Mouse (Mus musculus): ENCODE results near the gene Lcn2. TPM values are rescaled to one million over a fixed set of nuclear protein-coding genes. Genes with fewer than 3 reads are reported as not detected.
A peak's percentile ranks its signal among the peaks of the same experiment; 100 is the strongest.
"Not testable (repeated sequence)": the region's sequence is repeated elsewhere in the genome, so short reads cannot be mapped to it uniquely, and the experiment has no call there.

The Lcn2 gene
- total RNA-seq, 2 experiments from 2014 or later = 2.6 to 4.7 TPM

- intact Hi-C loops (cut with DNase I; ENCODE audit: low total_unique reads) = no loop called here
- DNase-seq = no peak
Observed at GRCm38 (mm10) chr2:32380001-32380500, 8.0 kb downstream of the Lcn2 start.

DNA sequence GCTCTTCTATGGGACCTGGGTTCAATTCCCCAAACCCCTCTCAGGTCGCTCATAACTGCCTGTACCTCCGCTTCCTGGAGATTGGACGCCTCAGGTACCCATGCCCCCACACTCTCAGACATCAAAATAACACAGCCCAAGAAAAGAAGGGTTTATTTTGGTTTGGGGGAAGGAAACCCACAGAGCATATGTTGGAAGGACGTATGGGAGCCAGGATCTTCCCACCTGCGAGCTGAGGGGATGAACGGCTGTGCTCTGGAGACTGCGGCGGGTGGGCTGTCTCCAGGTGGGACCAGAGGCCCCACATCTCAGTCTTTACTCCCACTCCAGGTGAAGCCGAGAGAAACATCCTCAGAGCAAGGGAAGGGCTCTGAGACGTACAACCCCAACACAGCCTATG is 11.1 kb downstream of the Lcn2 start:
- intact Hi-C loops (cut with DNase I; ENCODE audit: low total_unique reads) = no loop called here
- no peak for DNase-seq

- no peak for DNase-seq
- intact Hi-C loops (cut with DNase I; ENCODE audit: low total_unique reads) = no loop called here
Observed at GRCm38 (mm10) chr2:32375317-32375940, 12.6 kb downstream of the Lcn2 start.

GRCm38 (mm10) chr2:32374191-32374590 is 13.9 kb downstream of the Lcn2 start:
- intact Hi-C loops (cut with DNase I; ENCODE audit: low total_unique reads) = no loop called here
- peak; percentile 59 for DNase-seq

GRCm38 (mm10) chr2:32367315-32367714 is 20.7 kb downstream of the Lcn2 start:
- intact Hi-C loops (cut with DNase I; ENCODE audit: low total_unique reads) = no loop called here
- no peak for DNase-seq

GRCm38 (mm10) chr2:32364121-32364520 is 23.9 kb downstream of the Lcn2 start:
- intact Hi-C loops (cut with DNase I; ENCODE audit: low total_unique reads) = no loop called here
- no peak for DNase-seq

DNA sequence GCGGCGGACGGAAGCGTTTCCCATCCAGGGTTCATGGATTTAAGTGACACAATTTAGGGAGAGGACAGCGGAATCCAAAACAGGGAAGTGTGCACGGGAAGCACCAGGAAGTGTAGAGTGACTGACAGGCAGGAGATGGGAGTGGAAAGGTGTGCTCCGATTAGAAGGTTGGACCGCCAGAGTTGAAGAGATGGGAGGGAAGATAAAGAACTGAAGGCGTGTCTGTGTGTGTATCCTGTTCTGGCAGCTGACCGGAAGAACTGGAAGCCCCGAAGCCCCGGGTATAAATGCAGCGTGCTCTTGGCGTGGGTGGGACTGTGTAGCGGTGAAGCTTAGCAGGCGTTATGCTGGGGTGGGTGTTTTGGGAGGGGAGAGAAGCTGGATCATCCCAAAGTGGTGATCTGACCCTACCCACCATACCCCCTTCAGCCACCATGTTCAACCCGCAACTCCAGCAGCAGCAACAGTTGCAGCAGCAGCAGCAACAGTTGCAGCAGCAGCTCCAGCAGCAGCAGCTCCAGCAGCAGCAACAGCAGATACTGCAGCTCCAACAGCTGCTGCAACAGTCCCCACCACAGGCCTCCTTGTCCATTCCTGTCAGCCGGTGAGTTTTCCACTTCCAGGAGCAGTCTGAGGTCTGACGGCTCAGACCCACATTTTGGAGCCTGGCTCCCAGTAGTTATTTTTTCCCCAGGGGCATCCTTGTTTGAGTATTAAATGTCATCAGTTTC is 24.5 kb downstream of the Lcn2 start:
- intact Hi-C loops (cut with DNase I; ENCODE audit: low total_unique reads) = no loop called here
- no peak for DNase-seq

GRCm38 (mm10) chr2:32362817-32363340 is 25.2 kb downstream of the Lcn2 start:
- intact Hi-C loops (cut with DNase I; ENCODE audit: low total_unique reads) = no loop called here
- peak; percentile 90 for DNase-seq

DNA sequence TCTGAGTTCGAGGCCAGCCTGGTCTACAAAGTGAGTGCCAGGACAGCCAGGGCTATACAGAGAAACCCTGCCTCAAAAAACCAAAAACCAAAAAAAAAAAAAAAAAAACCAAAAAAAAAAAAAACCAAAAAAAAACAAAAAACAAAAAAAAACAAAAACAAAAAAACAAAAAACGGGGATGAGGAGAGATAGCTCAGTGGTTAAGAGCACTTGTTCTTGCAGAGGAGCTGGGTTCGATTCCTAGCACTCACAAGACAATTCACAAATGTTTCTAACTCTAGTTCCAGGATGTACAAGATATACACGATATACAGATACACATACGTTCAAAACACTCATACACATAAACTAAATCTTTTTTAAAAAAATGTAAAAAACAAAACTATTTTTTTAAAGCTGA is 25.8 kb downstream of the Lcn2 start:
- DNase-seq; intact Hi-C loops (cut with DNase I; ENCODE audit: low total_unique reads): not testable (repeated sequence)

- intact Hi-C loops (cut with DNase I; ENCODE audit: low total_unique reads) = no loop called here
- DNase-seq = peak; percentile 67
Observed at GRCm38 (mm10) chr2:32361437-32361836, 26.6 kb downstream of the Lcn2 start.

DNA sequence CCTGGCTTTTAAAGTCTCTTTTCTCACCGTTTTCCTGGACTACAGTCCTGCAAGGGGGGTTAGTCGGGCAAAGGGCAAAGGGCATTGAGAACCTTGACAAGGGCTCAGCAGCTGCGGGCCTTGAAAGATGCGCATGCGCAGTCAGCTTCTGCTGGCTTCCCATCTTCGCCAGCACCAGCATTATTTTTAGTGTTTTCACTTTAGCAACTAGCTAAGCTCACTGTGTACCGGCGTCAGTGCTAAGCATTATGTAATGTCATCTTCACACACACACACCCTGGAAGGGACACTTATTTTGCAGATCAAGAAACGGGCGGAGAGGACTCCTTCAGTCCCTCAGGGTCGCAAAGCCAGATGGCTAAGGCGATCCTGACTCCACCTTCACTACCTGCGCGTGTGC is 27.3 kb downstream of the Lcn2 start:
- DNase-seq = peak; percentile 72
- intact Hi-C loops (cut with DNase I; ENCODE audit: low total_unique reads) = no loop called here

DNA sequence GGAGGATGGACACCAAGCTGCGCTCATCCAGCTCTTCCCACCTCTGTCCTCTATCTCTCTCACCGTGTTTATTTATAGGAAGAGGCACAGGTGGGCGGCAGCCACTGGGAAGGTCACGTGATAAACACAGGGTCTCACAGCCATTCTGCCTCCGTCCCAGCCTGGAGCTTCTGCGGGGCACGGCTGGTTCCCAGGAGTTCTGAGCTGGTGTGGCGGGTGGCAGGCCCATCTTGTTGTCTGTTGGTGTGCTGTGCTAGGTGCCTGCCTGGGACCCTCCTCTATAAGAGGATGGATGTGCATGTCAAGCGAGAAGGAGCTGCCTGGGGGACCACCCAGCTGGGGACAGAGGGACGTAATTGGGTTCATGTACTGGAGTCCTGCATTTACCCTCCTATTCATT is 29.7 kb downstream of the Lcn2 start:
- intact Hi-C loops (cut with DNase I; ENCODE audit: low total_unique reads) = no loop called here
- DNase-seq = no peak

- intact Hi-C loops (cut with DNase I; ENCODE audit: low total_unique reads) = no loop called here
- no peak for DNase-seq
Observed at GRCm38 (mm10) chr2:32357710-32358109, 30.3 kb downstream of the Lcn2 start.

DNA sequence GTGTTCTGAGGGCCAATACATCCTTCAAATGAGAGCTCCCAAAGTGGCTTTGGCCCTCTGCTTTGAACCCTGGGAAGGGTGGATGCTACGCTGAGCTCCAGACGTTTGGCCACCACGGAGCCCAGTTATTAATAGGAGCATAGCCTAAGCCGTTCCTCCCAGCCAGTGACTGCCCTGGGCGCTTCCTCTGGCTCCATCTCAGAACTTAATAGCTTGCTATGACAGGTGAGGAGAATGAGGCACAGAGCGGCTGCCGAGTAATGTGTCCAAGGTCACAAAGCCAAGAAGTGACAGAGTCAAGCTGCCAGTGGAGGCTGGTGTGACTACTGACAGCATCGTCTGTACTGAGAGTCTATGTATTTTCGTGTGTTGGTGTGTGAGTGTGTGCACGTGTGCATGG is 31.8 kb downstream of the Lcn2 start:
- intact Hi-C loops (cut with DNase I; ENCODE audit: low total_unique reads) = no loop called here
- DNase-seq = peak; percentile 42

- DNase-seq = no peak
- intact Hi-C loops (cut with DNase I; ENCODE audit: low total_unique reads) = loop anchor here (5.0 kb wide), 1 partner anchor 47 kb away; no protein-coding TSS in a partner anchor
Observed at GRCm38 (mm10) chr2:32354336-32354895, 33.6 kb downstream of the Lcn2 start.

DNA sequence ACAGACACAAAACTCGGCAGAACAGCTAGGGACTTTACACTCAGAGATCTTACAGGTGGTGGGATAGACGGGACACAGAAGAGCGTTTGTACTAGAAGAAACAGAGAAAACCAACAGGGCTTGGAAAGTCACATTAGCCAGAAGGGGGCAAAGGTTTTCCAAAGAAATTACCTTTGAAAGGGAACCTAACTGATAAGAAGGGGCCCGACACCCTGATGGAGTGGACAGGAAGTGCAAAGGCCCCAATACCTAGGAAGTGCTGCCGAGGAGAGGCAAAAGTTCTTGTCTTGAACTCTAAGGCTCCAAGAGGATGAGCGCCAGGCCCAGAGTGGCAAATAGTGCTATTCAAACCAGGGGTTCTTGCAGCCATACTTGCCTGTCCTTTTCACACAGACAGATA is 34.2 kb downstream of the Lcn2 start:
- DNase-seq = no peak
- intact Hi-C loops (cut with DNase I; ENCODE audit: low total_unique reads) = loop anchor here (5.0 kb wide), 1 partner anchor 47 kb away; no protein-coding TSS in a partner anchor

- intact Hi-C loops (cut with DNase I; ENCODE audit: low total_unique reads) = loop anchor here (5.0 kb wide), 1 partner anchor 46 kb away; no protein-coding TSS in a partner anchor
- DNase-seq = peak; percentile 93
Observed at GRCm38 (mm10) chr2:32353007-32353542, 35.0 kb downstream of the Lcn2 start, which contains the start of gene Dnm1. Gene Dnm1 (minus strand): TSS chr2:32353338.

- no peak for DNase-seq
- intact Hi-C loops (cut with DNase I; ENCODE audit: low total_unique reads) = loop anchor here (5.0 kb wide), 1 partner anchor 45 kb away; no protein-coding TSS in a partner anchor
Observed at GRCm38 (mm10) chr2:32352151-32353006, 35.7 kb downstream of the Lcn2 start, which contains the start of gene Ciz1. Gene Ciz1 (plus strand): TSS chr2:32352327.

GRCm38 (mm10) chr2:32351471-32351961 is 36.5 kb downstream of the Lcn2 start:
- DNase-seq = no peak
- intact Hi-C loops (cut with DNase I; ENCODE audit: low total_unique reads) = loop anchor here (5.0 kb wide), 1 partner anchor 44 kb away; no protein-coding TSS in a partner anchor

Data from gastrocnemius, postnatal 14 days (tissue).